Mouse (Mus musculus) intestine, postnatal 0 days (tissue): Measurements from ENCODE around the gene Mrpl17. TPM values are rescaled to one million over a fixed set of nuclear protein-coding genes. Genes with fewer than 3 reads are reported as not detected.

ENCODE experiments used
- ATAC-seq: fragments of 200-750 bp; cut with Nextera tagmentation; 2 replicates; pipeline ENCODE4 v1.8.0; 2017; ENCODE audit warnings: mild to moderate bottlenecking, moderate TSS enrichment, moderate library complexity
- H3K27ac ChIP-seq: fragments of 300-500 bp; sonication (generic); 2 replicates; pipeline ENCODE4 v1.5.1; 2014; ENCODE audit warnings: mild to moderate bottlenecking, low read depth, low read length, moderate library complexity
- H3K27me3 ChIP-seq: fragments of 300-500 bp; sonication (generic); replicated peaks from 2 replicates; pipeline ENCODE4 v1.6.1; 2014; ENCODE audit warnings: low read length, mixed read lengths; ENCODE audit not compliant: control insufficient read depth, insufficient read depth
- H3K36me3 ChIP-seq: fragments of 300-500 bp; sonication (generic); 2 replicates; pipeline ENCODE4 v1.6.1; 2014; ENCODE audit warnings: mild to moderate bottlenecking, moderate library complexity; ENCODE audit not compliant: control insufficient read depth, insufficient read depth
- H3K4me1 ChIP-seq: fragments of 300-500 bp; sonication (generic); replicated peaks from 2 replicates; pipeline ENCODE4 v1.6.1; 2014; ENCODE audit warnings: antibody characterized with exemption, low read length, mixed read lengths; ENCODE audit not compliant: control insufficient read depth, insufficient read depth
- H3K4me2 ChIP-seq: fragments of 300-500 bp; sonication (generic); replicated peaks from 2 replicates; pipeline ENCODE4 v1.6.1; 2014; ENCODE audit warnings: low read depth, mild to moderate bottlenecking, moderate library complexity
- H3K4me3 ChIP-seq: fragments of 300-500 bp; sonication (generic); 2 replicates; pipeline ENCODE4 v1.5.1; 2014; ENCODE audit warnings: low read depth, low read length
- H3K9ac ChIP-seq: fragments of 300-500 bp; sonication (generic); 2 replicates; pipeline ENCODE4 v1.6.1; 2014; ENCODE audit warnings: mild to moderate bottlenecking, low read depth, low read length
- H3K9me3 ChIP-seq: fragments of 300-500 bp; sonication (generic); 2 replicates; pipeline ENCODE4 v1.6.1; 2016; ENCODE audit warnings: mixed run types; ENCODE audit not compliant: control insufficient read depth
- CTCF ChIP-seq: sonication (generic); IDR thresholded peaks from 2 replicates; pipeline ENCODE4 v1.5.1; 2016; ENCODE audit warnings: low read depth, mild to moderate bottlenecking, control low read depth, antibody characterized with exemption, moderate library complexity
- WGBS: fragments of 180-500 bp; shearing (Covaris S2); extraction: QIAGEN DNeasy Blood & Tissue Kit; methylation state at CpG from one replicate; pipeline ENCODE4 v1.1.7; 2014; 5-methylcytosine and 5-hydroxymethylcytosine counted together
- polyA plus RNA-seq: library from polyadenylated mRNA; unstranded; fragments of >200 nt; fragmentation: Nextera tagmentation; extraction: Ambion mirVana; gene quantifications from 2 replicates; pipeline ENCODE4 v1.2.1, GENCODE M21; 2015

Gene Mrpl17
- polyA plus RNA-seq, 1 experiment from 2014 or later = 255 TPM

DNA sequence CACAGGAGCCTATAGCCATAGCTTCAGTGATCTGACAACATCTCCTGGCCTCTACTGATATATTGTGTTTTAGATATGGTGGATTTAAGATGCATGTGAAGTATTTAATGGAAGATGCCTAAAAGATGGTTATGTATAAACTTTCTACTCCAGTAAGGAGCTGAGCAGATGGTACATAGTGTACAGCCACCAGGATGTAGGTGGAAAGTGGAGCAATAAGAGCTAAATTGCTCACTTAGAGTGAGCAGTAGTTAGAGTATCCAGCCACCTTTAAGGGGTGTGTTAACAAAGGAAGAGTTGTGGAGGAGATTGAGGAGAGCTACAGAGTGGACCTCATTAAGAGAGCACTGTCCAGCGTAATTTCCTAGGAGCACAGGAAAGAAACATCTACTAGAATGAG is 19.8 kb downstream of the Mrpl17 start:
- no peak for ATAC-seq
- Histone ChIP-seq H3K36me3 (no peaks in the 10 kb centered on the region), H3K27me3 (peaks cover 9% of the 10 kb centered on the region; the same call in 1 of the 2 replicates), H3K4me1 (no peaks in the 10 kb centered on the region), H3K9me3 (no peaks in the 10 kb centered on the region), H3K4me3 (no peak overlapping the region), H3K27ac (no peak overlapping the region), H3K4me2 (no peak overlapping the region), H3K9ac (no peak overlapping the region)
- WGBS = 86% methylated on average over 1 of the region's 1 CpGs
- TF ChIP-seq CTCF = no peak

GRCm38 (mm10) chr7:105787285-105788140 is 23.4 kb downstream of the Mrpl17 start, which contains the start of gene Dchs1:
TSS of gene Dchs1 (minus strand) at chr7:105787654.
- peak within 1 kb of the TSS; percentile 64 for H3K4me2 ChIP-seq
- H3K9me3 ChIP-seq = no peaks in the 10 kb centered on the region
- H3K27ac ChIP-seq = peak within 1 kb of the TSS; percentile 66
- peaks cover 10% of the 10 kb centered on the region; the same call in 1 of the 2 replicates for H3K27me3 ChIP-seq
- H3K9ac ChIP-seq = peak within 1 kb of the TSS; percentile 78
- H3K4me1 ChIP-seq = 0 out of 2 replicates have a peak, but pooled peaks cover 3% of the 10 kb centered on the region
- TF ChIP-seq CTCF = no peak
- ATAC-seq = peak; percentile 45; the same call in 1 of the 2 replicates
- peak within 1 kb of the TSS; percentile 67 for H3K4me3 ChIP-seq
- H3K36me3 ChIP-seq = no peaks in the 10 kb centered on the region; the same call in 1 of the 2 replicates
- WGBS = 1% methylated on average over 61 of the region's 97 CpGs

DNA sequence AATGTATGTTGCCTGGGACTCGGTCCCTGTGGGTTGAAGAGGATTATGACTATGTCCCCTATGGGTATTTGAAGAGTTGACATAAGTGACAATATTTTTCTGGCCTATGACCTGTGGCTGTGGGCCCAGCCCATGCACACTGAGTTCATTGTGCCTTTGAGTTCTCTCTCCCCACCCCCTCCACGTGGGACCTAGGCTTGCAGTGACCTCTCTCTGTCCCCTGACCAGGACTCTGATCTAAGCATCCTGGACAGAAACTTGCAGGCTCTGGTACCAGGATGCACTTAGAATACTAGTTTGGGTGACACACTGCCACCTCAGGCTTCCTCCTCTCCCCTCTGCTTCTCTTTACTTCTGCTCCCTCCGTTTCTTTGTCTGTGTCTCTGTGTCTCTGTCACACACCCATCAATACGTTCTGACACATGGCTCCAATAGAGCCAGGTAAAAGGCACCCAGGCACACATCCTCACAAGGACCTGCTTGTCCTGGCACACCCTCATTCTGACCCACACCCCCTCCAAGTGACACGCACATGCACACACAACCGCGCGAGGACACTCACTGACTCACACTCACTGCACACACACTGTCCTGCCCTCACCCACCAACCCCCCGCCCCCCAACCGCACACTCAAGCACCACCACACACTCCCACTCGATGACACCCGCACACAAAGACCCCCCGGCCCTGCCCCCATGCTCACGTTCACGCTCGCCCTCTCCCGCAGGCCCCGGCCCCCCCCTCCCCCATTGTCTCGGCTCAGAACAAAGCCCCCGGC is 24.2 kb downstream of the Mrpl17 start:
- ATAC-seq = no peak
- peak overlapping the region; percentile 64 for H3K4me2 ChIP-seq
- H3K4me1 ChIP-seq = 0 out of 2 replicates have a peak, but pooled peaks cover 3% of the 10 kb centered on the region
- WGBS = 11% methylated on average over 18 of the region's 20 CpGs
- H3K9me3 ChIP-seq = no peaks in the 10 kb centered on the region
- peak overlapping the region; percentile 78 for H3K9ac ChIP-seq
- H3K27me3 ChIP-seq = peaks cover 10% of the 10 kb centered on the region; the same call in 1 of the 2 replicates
- TF ChIP-seq CTCF = no peak
- peak overlapping the region; percentile 67 for H3K4me3 ChIP-seq
- peak overlapping the region; percentile 66 for H3K27ac ChIP-seq
- peaks cover 3% of the 10 kb centered on the region for H3K36me3 ChIP-seq

- peaks cover 10% of the 10 kb centered on the region; the same call in 1 of the 2 replicates for H3K27me3 ChIP-seq
- H3K9me3 ChIP-seq = no peaks in the 10 kb centered on the region
- TF ChIP-seq CTCF = no peak
- no peak overlapping the region for H3K4me3 ChIP-seq
- 0 out of 2 replicates have a peak, but pooled peaks cover 3% of the 10 kb centered on the region for H3K4me1 ChIP-seq
- peaks cover 5% of the 10 kb centered on the region for H3K36me3 ChIP-seq
- no peak for ATAC-seq
- H3K4me2 ChIP-seq = peak overlapping the region; percentile 9; the same call in 1 of the 2 replicates
- no peak overlapping the region for H3K27ac ChIP-seq
- 32% methylated on average over 4 of the region's 4 CpGs for WGBS
- H3K9ac ChIP-seq = no peak overlapping the region
These were observed 26.3 kb downstream of the Mrpl17 start for GRCm38 (mm10) chr7:105784556-105784955.

GRCm38 (mm10) chr7:105783861-105784260 is 27.0 kb downstream of the Mrpl17 start:
- no peak overlapping the region for H3K4me3 ChIP-seq
- H3K27me3 ChIP-seq = peaks cover 8% of the 10 kb centered on the region; the same call in 1 of the 2 replicates
- no peak overlapping the region for H3K27ac ChIP-seq
- H3K9ac ChIP-seq = no peak overlapping the region
- H3K9me3 ChIP-seq = no peaks in the 10 kb centered on the region
- H3K36me3 ChIP-seq = peaks cover 5% of the 10 kb centered on the region
- no peak overlapping the region for H3K4me2 ChIP-seq
- TF ChIP-seq CTCF = no peak
- H3K4me1 ChIP-seq = 0 out of 2 replicates have a peak, but pooled peaks cover 3% of the 10 kb centered on the region
- no peak for ATAC-seq
- WGBS = 55% methylated on average over 4 of the region's 4 CpGs
